Mouse (Mus musculus) midbrain, postnatal 0 days (tissue): ENCODE data around the gene Gm28038. TPM values are rescaled to one million over a fixed set of nuclear protein-coding genes. Genes with fewer than 3 reads are reported as not detected.

Experiments
- ATAC-seq: fragments of 200-750 bp; cut with Nextera tagmentation; 2 replicates; pipeline ENCODE4 v1.8.0; 2017; ENCODE audit warnings: moderate number of reproducible peaks, mild to moderate bottlenecking, moderate TSS enrichment, moderate library complexity; ENCODE audit not compliant: low FRiP score
- DNase-seq: peaks from one replicate; pipeline ENCODE4 v3.0.0-alpha.2; 2015; ENCODE audit warnings: low spot score
- H3K27ac ChIP-seq: fragments of 300-500 bp; sonication (generic); 2 replicates; pipeline ENCODE4 v1.5.1; 2014; ENCODE audit warnings: low read depth, mild to moderate bottlenecking, low read length, mixed read lengths
- H3K27me3 ChIP-seq: fragments of 300-500 bp; sonication (generic); 2 replicates; pipeline ENCODE4 v1.6.1; 2014; ENCODE audit warnings: low read length, control low read depth, mixed read lengths; ENCODE audit not compliant: insufficient read depth
- H3K36me3 ChIP-seq: fragments of 300-500 bp; sonication (generic); 2 replicates; pipeline ENCODE4 v1.6.1; 2014; ENCODE audit warnings: low read length, control low read depth, mixed read lengths; ENCODE audit not compliant: insufficient read depth
- H3K4me1 ChIP-seq: fragments of 300-500 bp; sonication (generic); 2 replicates; pipeline ENCODE4 v1.6.1; 2014; ENCODE audit warnings: mild to moderate bottlenecking, control low read depth, antibody characterized with exemption, low read length, mixed read lengths; ENCODE audit not compliant: insufficient read depth
- H3K4me2 ChIP-seq: fragments of 300-500 bp; sonication (generic); 2 replicates; pipeline ENCODE4 v1.6.1; 2014; ENCODE audit warnings: low read depth, mild to moderate bottlenecking, low read length, mixed read lengths; ENCODE audit not compliant: poor library complexity, severe bottlenecking
- H3K4me3 ChIP-seq: fragments of 300-500 bp; sonication (generic); 2 replicates; pipeline ENCODE4 v1.5.1; 2014; ENCODE audit warnings: low read depth, mild to moderate bottlenecking, low read length, moderate library complexity
- H3K9ac ChIP-seq: fragments of 300-500 bp; sonication (generic); replicated peaks from 2 replicates; pipeline ENCODE4 v1.6.1; 2014; ENCODE audit warnings: mild to moderate bottlenecking, low read length, moderate library complexity, mixed read lengths; ENCODE audit not compliant: poor library complexity, severe bottlenecking
- H3K9me3 ChIP-seq: fragments of 300-500 bp; sonication (generic); 2 replicates; pipeline ENCODE4 v1.6.1; 2016; ENCODE audit warnings: low read length, control low read depth
- CTCF ChIP-seq: IDR thresholded peaks from 2 replicates; pipeline ENCODE4 v1.5.1; 2016; ENCODE audit warnings: antibody characterized with exemption, mild to moderate bottlenecking
- WGBS: fragments of 180-500 bp; shearing (Covaris S2); extraction: QIAGEN DNeasy Blood & Tissue Kit; methylation state at CpG from one replicate; pipeline ENCODE4 v1.1.7; 2014; 5-methylcytosine and 5-hydroxymethylcytosine counted together
- polyA plus RNA-seq: library from polyadenylated mRNA; unstranded; fragments of >200 nt; fragmentation: Nextera tagmentation; extraction: Ambion mirVana; gene quantifications from 2 replicates; pipeline ENCODE4 v1.2.1, GENCODE M21; 2015
- total RNA-seq: library from RNA; depleted of rRNA; stranded (reverse); fragments of >200 nt; gene quantifications from 2 replicates; pipeline ENCODE4 v1.2.3, GENCODE M21; 2014

The Gm28038 gene
- total and polyA plus RNA-seq, 2 experiments from 2014 or later = not detected

GRCm38 (mm10) chr2:30238906-30239465, 41.9 kb upstream of the Gm28038 start:
- Histone ChIP-seq H3K4me2 (peak overlapping the region; percentile 84), H3K9ac (peak overlapping the region; percentile 86), H3K4me1 (peaks cover 10% of the 10 kb centered on the region), H3K4me3 (peak overlapping the region; percentile 79), H3K9me3 (no peaks in the 10 kb centered on the region), H3K27me3 (no peaks in the 10 kb centered on the region), H3K27ac (no peak overlapping the region), H3K36me3 (peaks cover 20% of the 10 kb centered on the region)
- no peak for ATAC-seq
- no peak for DNase-seq
- no peak for TF ChIP-seq CTCF
- WGBS = 82% methylated on average over 3 of the region's 3 CpGs

- peaks cover 10% of the 10 kb centered on the region for H3K4me1 ChIP-seq
- H3K9ac ChIP-seq = 0 out of 2 replicates have a peak overlapping the region, but pooled peaks have one; percentile 86
- H3K9me3 ChIP-seq = no peaks in the 10 kb centered on the region
- ATAC-seq (no peak), DNase-seq (no peak)
- H3K4me3 ChIP-seq = no peak overlapping the region
- TF ChIP-seq CTCF = no peak
- H3K27ac ChIP-seq = no peak overlapping the region
- no peak overlapping the region for H3K4me2 ChIP-seq
- no peaks in the 10 kb centered on the region for H3K27me3 ChIP-seq
- peaks cover 20% of the 10 kb centered on the region for H3K36me3 ChIP-seq
- WGBS = 89% methylated on average over 4 of the region's 4 CpGs
Measured at GRCm38 (mm10) chr2:30239777-30240176, 41.1 kb upstream of the Gm28038 start.

- H3K27me3 ChIP-seq = no peaks in the 10 kb centered on the region
- TF ChIP-seq CTCF = no peak
- ATAC-seq = no peak
- H3K4me2 ChIP-seq = no peak within 1 kb of the TSS
- no peaks in the 10 kb centered on the region for H3K9me3 ChIP-seq
- 86% methylated on average over 2 of the region's 2 CpGs for WGBS
- 0 out of 2 replicates have a peak within 1 kb of the TSS, but pooled peaks have one; percentile 86 for H3K9ac ChIP-seq
- DNase-seq = no peak
- no peak within 1 kb of the TSS for H3K27ac ChIP-seq
- H3K4me3 ChIP-seq = no peak within 1 kb of the TSS
- H3K4me1 ChIP-seq = peaks cover 10% of the 10 kb centered on the region
- peaks cover 20% of the 10 kb centered on the region for H3K36me3 ChIP-seq
Measured at GRCm38 (mm10) chr2:30240267-30240666, 40.6 kb upstream of the Gm28038 start, which contains the start of gene Gm28035. TSS of gene Gm28035 (plus strand) at chr2:30240567.

GRCm38 (mm10) chr2:30242509-30242908, 38.3 kb upstream of the Gm28038 start:
- no peak for TF ChIP-seq CTCF
- DNase-seq (peak; percentile 56), ATAC-seq (no peak)
- Histone ChIP-seq H3K9ac (no peak overlapping the region), H3K36me3 (peaks cover 20% of the 10 kb centered on the region), H3K4me1 (peaks cover 10% of the 10 kb centered on the region), H3K27ac (no peak overlapping the region), H3K27me3 (no peaks in the 10 kb centered on the region), H3K9me3 (no peaks in the 10 kb centered on the region), H3K4me2 (no peak overlapping the region), H3K4me3 (no peak overlapping the region)
- WGBS = 46% methylated on average over 4 of the region's 4 CpGs

GRCm38 (mm10) chr2:30243391-30243790, 37.5 kb upstream of the Gm28038 start:
- no peak for TF ChIP-seq CTCF
- no peak overlapping the region for H3K9ac ChIP-seq
- no peaks in the 10 kb centered on the region for H3K27me3 ChIP-seq
- ATAC-seq (no peak), DNase-seq (no peak)
- no peak overlapping the region for H3K4me3 ChIP-seq
- H3K36me3 ChIP-seq = peaks cover 26% of the 10 kb centered on the region
- no peaks in the 10 kb centered on the region for H3K9me3 ChIP-seq
- peaks cover 9% of the 10 kb centered on the region for H3K4me1 ChIP-seq
- WGBS = 87% methylated on average over 4 of the region's 4 CpGs
- H3K27ac ChIP-seq = no peak overlapping the region
- no peak overlapping the region for H3K4me2 ChIP-seq

- no peak overlapping the region for H3K27ac ChIP-seq
- peaks cover 38% of the 10 kb centered on the region for H3K36me3 ChIP-seq
- 77% methylated on average over 7 of the region's 7 CpGs for WGBS
- no peak for ATAC-seq
- no peak overlapping the region for H3K9ac ChIP-seq
- no peak for TF ChIP-seq CTCF
- no peak for DNase-seq
- H3K4me2 ChIP-seq = no peak overlapping the region
- H3K4me1 ChIP-seq = no peaks in the 10 kb centered on the region
- H3K27me3 ChIP-seq = no peaks in the 10 kb centered on the region
- H3K9me3 ChIP-seq = no peaks in the 10 kb centered on the region
- H3K4me3 ChIP-seq = no peak overlapping the region
Measured at GRCm38 (mm10) chr2:30244595-30245178, 36.2 kb upstream of the Gm28038 start.
